Mouse (Mus musculus): ENCODE data around the gene Grik2.

DNA sequence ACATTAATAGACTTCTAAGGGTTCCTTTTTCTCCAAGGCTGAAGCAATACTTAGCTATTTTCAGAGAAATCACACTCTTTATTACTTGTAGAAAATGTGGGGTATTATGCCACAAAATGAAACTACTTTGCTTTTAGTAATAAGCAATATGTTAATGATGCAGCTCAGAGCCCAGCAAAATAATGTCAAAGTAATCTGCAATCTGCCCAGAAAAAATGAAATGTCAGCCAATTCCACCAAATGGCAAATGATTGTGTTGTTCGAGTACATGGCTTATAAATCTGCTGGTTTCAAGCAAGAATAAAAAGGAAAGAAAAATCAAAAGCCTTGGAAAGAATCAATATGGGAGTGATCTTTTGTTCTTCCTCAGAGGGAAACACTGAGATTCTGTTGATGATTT lies 136.2 kb downstream of the Grik2 start:
- no peak for TF ChIP-seq CTCF (conservative IDR thresholded peaks at IDR 0.05; ENCODE audit: insufficient read depth, insufficient read length, low read depth, low read length)
- no peak for TF ChIP-seq POLR2A (IDR thresholded peaks at IDR 0.05; ENCODE audit: low read depth, low read length)

Data from kidney, adult 2 months (tissue).